Mouse (Mus musculus) liver, postnatal 0 days (tissue): Measurements from ENCODE around the gene Rarres2. TPM values are rescaled to one million over a fixed set of nuclear protein-coding genes. Genes with fewer than 3 reads are reported as not detected.

Source experiments
- ATAC-seq: fragments of 200-750 bp; cut with Nextera tagmentation; 2 replicates; pipeline ENCODE4 v1.8.0; 2017; ENCODE audit warnings: mild to moderate bottlenecking, moderate library complexity
- DNase-seq: peaks from one replicate; pipeline ENCODE4 v3.0.0-alpha.2; 2016
- H3K27ac ChIP-seq: fragments of 300-500 bp; sonication (generic); 2 replicates; pipeline ENCODE4 v1.5.1; 2014; ENCODE audit warnings: antibody characterized with exemption, moderate library complexity, mild to moderate bottlenecking, low read depth
- H3K27me3 ChIP-seq: fragments of 300-500 bp; sonication (generic); 2 replicates; pipeline ENCODE4 v1.6.1; 2014; ENCODE audit warnings: low read length, control low read depth, mixed read lengths; ENCODE audit not compliant: insufficient read depth
- H3K36me3 ChIP-seq: fragments of 300-500 bp; sonication (generic); replicated peaks from 2 replicates; pipeline ENCODE4 v1.6.1; 2014; ENCODE audit warnings: mild to moderate bottlenecking, control low read depth, low read length, moderate library complexity, mixed read lengths; ENCODE audit not compliant: insufficient read depth
- H3K4me1 ChIP-seq: fragments of 300-500 bp; sonication (generic); 2 replicates; pipeline ENCODE4 v1.6.1; 2014; ENCODE audit warnings: antibody characterized with exemption, mild to moderate bottlenecking, control low read depth; ENCODE audit not compliant: insufficient read depth
- H3K4me2 ChIP-seq: fragments of 300-500 bp; sonication (generic); 2 replicates; pipeline ENCODE4 v1.6.1; 2014; ENCODE audit warnings: low read depth, mild to moderate bottlenecking, low read length, moderate library complexity, mixed read lengths
- H3K4me3 ChIP-seq: fragments of 300-500 bp; sonication (generic); 2 replicates; pipeline ENCODE4 v1.5.1; 2014; ENCODE audit warnings: low read depth, low read length
- H3K9ac ChIP-seq: fragments of 300-500 bp; sonication (generic); replicated peaks from 2 replicates; pipeline ENCODE4 v1.6.1; 2014; ENCODE audit warnings: mild to moderate bottlenecking, moderate library complexity
- H3K9me3 ChIP-seq: fragments of 300-500 bp; sonication (generic); 2 replicates; pipeline ENCODE4 v1.6.1; 2016; ENCODE audit warnings: mild to moderate bottlenecking, control low read depth, low read length, mixed read lengths
- CTCF ChIP-seq: sonication (generic); IDR thresholded peaks from 2 replicates; pipeline ENCODE4 v1.5.1; 2016; ENCODE audit warnings: antibody characterized with exemption, low read depth
- EP300 ChIP-seq: IDR thresholded peaks from 2 replicates; pipeline ENCODE4 v1.6.1; 2016; ENCODE audit warnings: antibody characterized with exemption, low read depth, mild to moderate bottlenecking
- WGBS: fragments of 180-500 bp; shearing (Covaris S2); extraction: QIAGEN DNeasy Blood & Tissue Kit; methylation state at CpG from one replicate; pipeline ENCODE4 v1.1.7; 2014; ENCODE audit not compliant: insufficient replicate concordance; 5-methylcytosine and 5-hydroxymethylcytosine counted together
- polyA plus RNA-seq: library from polyadenylated mRNA; unstranded; fragments of >200 nt; fragmentation: Nextera tagmentation; extraction: Ambion mirVana; gene quantifications from 2 replicates; pipeline ENCODE4 v1.2.1, GENCODE M21; 2015

The Rarres2 gene
- polyA plus RNA-seq, 1 experiment from 2014 or later = 485 TPM

GRCm38 (mm10) chr6:48555104-48555890 lies 17.3 kb downstream of the Rarres2 start:
- TF ChIP-seq EP300 = no peak
- TF ChIP-seq CTCF = no peak
- no peaks in the 10 kb centered on the region for H3K27me3 ChIP-seq
- H3K4me2 ChIP-seq = peak overlapping the region; percentile 76
- ATAC-seq (peak; percentile 73), DNase-seq (peak; percentile 48)
- no peaks in the 10 kb centered on the region for H3K36me3 ChIP-seq
- WGBS = 31% methylated on average over 14 of the region's 14 CpGs
- H3K9ac ChIP-seq = peak overlapping the region; percentile 65
- no peaks in the 10 kb centered on the region for H3K9me3 ChIP-seq
- peaks cover 16% of the 10 kb centered on the region for H3K4me1 ChIP-seq
- peak overlapping the region; percentile 56 for H3K4me3 ChIP-seq
- H3K27ac ChIP-seq = peak overlapping the region; percentile 96

GRCm38 (mm10) chr6:48554280-48555103 lies 18.1 kb downstream of the Rarres2 start, which contains the start of gene Lrrc61:
Gene Lrrc61 (plus strand): TSS chr6:48554796.
- Histone ChIP-seq H3K9ac (peak within 1 kb of the TSS; percentile 65), H3K4me1 (peaks cover 16% of the 10 kb centered on the region), H3K27me3 (no peaks in the 10 kb centered on the region), H3K9me3 (no peaks in the 10 kb centered on the region), H3K4me3 (peak within 1 kb of the TSS; percentile 56), H3K36me3 (no peaks in the 10 kb centered on the region), H3K27ac (peak within 1 kb of the TSS; percentile 96), H3K4me2 (peak within 1 kb of the TSS; percentile 76)
- WGBS = under 1% methylated on average over 39 of the region's 39 CpGs
- ATAC-seq = peak; percentile 95
- peak; percentile 95 for DNase-seq
- TF ChIP-seq EP300 (peak; percentile 78), CTCF (no peak)

DNA sequence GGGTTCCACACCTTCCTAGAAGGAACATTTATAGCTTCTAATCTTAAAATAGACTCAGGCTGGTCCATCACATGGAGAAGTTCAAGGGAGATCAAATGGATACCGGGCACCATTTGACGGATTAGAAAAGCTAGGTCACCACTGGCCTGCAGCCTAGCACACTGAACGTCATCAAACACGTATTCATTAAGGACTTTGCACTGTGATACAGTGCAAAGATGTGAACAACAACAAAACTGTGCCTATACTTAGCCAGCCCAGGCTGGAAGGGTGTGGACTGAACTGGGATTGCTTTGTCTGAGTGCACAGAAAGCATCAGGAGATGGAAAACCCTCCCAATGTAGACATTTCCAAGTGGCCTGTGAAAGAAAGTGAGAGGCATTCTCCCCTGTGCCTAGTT lies 18.8 kb downstream of the Rarres2 start:
- H3K4me1 ChIP-seq = peaks cover 16% of the 10 kb centered on the region
- no peak for TF ChIP-seq CTCF
- no peak for TF ChIP-seq EP300
- no peaks in the 10 kb centered on the region for H3K9me3 ChIP-seq
- ATAC-seq = peak; percentile 40
- WGBS = 78% methylated on average over 4 of the region's 4 CpGs
- H3K27ac ChIP-seq = peak overlapping the region; percentile 96
- H3K9ac ChIP-seq = peak overlapping the region; percentile 65
- no peaks in the 10 kb centered on the region for H3K36me3 ChIP-seq
- DNase-seq = no peak
- H3K27me3 ChIP-seq = no peaks in the 10 kb centered on the region
- peak overlapping the region; percentile 56; the same call in 1 of the 2 replicates for H3K4me3 ChIP-seq
- peak overlapping the region; percentile 76 for H3K4me2 ChIP-seq

GRCm38 (mm10) chr6:48552918-48553317 lies 19.7 kb downstream of the Rarres2 start:
- no peak overlapping the region for H3K4me3 ChIP-seq
- H3K27me3 ChIP-seq = no peaks in the 10 kb centered on the region
- no peaks in the 10 kb centered on the region for H3K9me3 ChIP-seq
- no peaks in the 10 kb centered on the region for H3K36me3 ChIP-seq
- DNase-seq (peak; percentile 47), ATAC-seq (no peak)
- H3K27ac ChIP-seq = no peak overlapping the region
- no peak overlapping the region for H3K9ac ChIP-seq
- H3K4me1 ChIP-seq = peaks cover 20% of the 10 kb centered on the region
- TF ChIP-seq EP300 (no peak), CTCF (no peak)
- no peak overlapping the region for H3K4me2 ChIP-seq
- 50% methylated on average over 4 of the region's 4 CpGs for WGBS

DNA sequence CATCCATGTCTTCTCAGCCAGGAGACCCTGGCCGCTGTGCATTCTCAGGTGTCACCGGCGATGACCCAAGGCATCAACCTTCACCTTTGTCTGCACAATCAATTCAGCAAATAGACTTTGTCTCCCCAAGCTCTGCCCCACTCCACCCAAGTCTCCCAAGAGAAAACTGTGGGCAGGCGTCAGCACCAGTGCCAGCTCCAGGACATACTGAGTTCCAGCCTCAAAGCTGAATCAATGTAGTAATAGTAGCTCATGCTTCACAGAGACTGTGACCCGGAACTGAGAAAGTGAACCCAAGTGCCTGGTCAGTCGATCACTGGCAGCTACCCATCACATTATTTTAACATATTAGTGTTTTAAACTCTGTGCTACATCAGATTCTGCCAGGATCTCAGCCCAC lies 24.3 kb downstream of the Rarres2 start:
- no peak overlapping the region for H3K9ac ChIP-seq
- peaks cover 8% of the 10 kb centered on the region for H3K4me1 ChIP-seq
- no peak overlapping the region for H3K4me2 ChIP-seq
- H3K27ac ChIP-seq = peak overlapping the region; percentile 26
- H3K36me3 ChIP-seq = no peaks in the 10 kb centered on the region
- 57% methylated on average over 6 of the region's 6 CpGs for WGBS
- no peak overlapping the region for H3K4me3 ChIP-seq
- ATAC-seq (peak; percentile 66; the same call in 1 of the 2 replicates), DNase-seq (no peak)
- TF ChIP-seq EP300 (no peak), CTCF (no peak)
- no peaks in the 10 kb centered on the region for H3K27me3 ChIP-seq
- H3K9me3 ChIP-seq = no peaks in the 10 kb centered on the region

- ATAC-seq (no peak), DNase-seq (no peak)
- Histone ChIP-seq H3K36me3 (no peaks in the 10 kb centered on the region), H3K9ac (no peak overlapping the region), H3K27me3 (no peaks in the 10 kb centered on the region), H3K4me3 (no peak overlapping the region), H3K27ac (no peak overlapping the region), H3K4me2 (no peak overlapping the region), H3K4me1 (peaks cover 12% of the 10 kb centered on the region), H3K9me3 (no peaks in the 10 kb centered on the region)
- TF ChIP-seq EP300 = no peak
- TF ChIP-seq CTCF = no peak
- WGBS = 58% methylated on average over 4 of the region's 4 CpGs
Observed at GRCm38 (mm10) chr6:48546858-48547257, 25.7 kb downstream of the Rarres2 start.
